Mouse (Mus musculus): ENCODE data around the gene Tmem51. TPM values are rescaled to one million over a fixed set of nuclear protein-coding genes. Genes with fewer than 3 reads are reported as not detected.

Tmem51 gene
- polyA plus RNA-seq, 3 experiments from 2014 or later, result 0.17 to 1.4 (median 0.50) TPM

GRCm38 (mm10) chr4:142080901-142081630, 3.0 kb downstream of the Tmem51 start:
- no peak for ATAC-seq

- no peak for ATAC-seq
Observed at GRCm38 (mm10) chr4:142080487-142080767, 3.7 kb downstream of the Tmem51 start.

- no peak for ATAC-seq
Observed at GRCm38 (mm10) chr4:142079629-142080486, 4.2 kb downstream of the Tmem51 start.

GRCm38 (mm10) chr4:142077572-142078271, 6.4 kb downstream of the Tmem51 start:
- ATAC-seq, result no peak

GRCm38 (mm10) chr4:142076883-142077282, 7.2 kb downstream of the Tmem51 start:
- ATAC-seq, result no peak

GRCm38 (mm10) chr4:142075931-142076330, 8.2 kb downstream of the Tmem51 start:
- ATAC-seq, result no peak

GRCm38 (mm10) chr4:142074060-142074732, 9.9 kb downstream of the Tmem51 start:
- no peak for ATAC-seq

- no peak for ATAC-seq
Observed at GRCm38 (mm10) chr4:142071243-142071991, 12.7 kb downstream of the Tmem51 start.

- ATAC-seq, result no peak
Observed at GRCm38 (mm10) chr4:142070840-142071239, 13.3 kb downstream of the Tmem51 start.

GRCm38 (mm10) chr4:142068899-142069812, 14.9 kb downstream of the Tmem51 start:
- ATAC-seq, result no peak

GRCm38 (mm10) chr4:142066576-142066975, 17.5 kb downstream of the Tmem51 start:
- no peak for ATAC-seq

GRCm38 (mm10) chr4:142065835-142066234, 18.3 kb downstream of the Tmem51 start:
- no peak for ATAC-seq

GRCm38 (mm10) chr4:142065270-142065669, 18.8 kb downstream of the Tmem51 start:
- no peak for ATAC-seq

- no peak for ATAC-seq
Observed at GRCm38 (mm10) chr4:142064582-142065228, 19.4 kb downstream of the Tmem51 start.

GRCm38 (mm10) chr4:142063057-142063534, 21.0 kb downstream of the Tmem51 start:
- no peak for ATAC-seq

- ATAC-seq, result no peak
Observed at GRCm38 (mm10) chr4:142061485-142062240, 22.4 kb downstream of the Tmem51 start.

- no peak for ATAC-seq
Observed at GRCm38 (mm10) chr4:142060455-142061378, 23.4 kb downstream of the Tmem51 start.

GRCm38 (mm10) chr4:142059841-142060193, 24.3 kb downstream of the Tmem51 start:
- no peak for ATAC-seq

All from inflammation-experienced regulatory T-cells, adult 6 months (primary cell).